In genomic region chr2:110179669-110180315, GRCm38 (mm10) we compare ENCODE assay signal across 9 mouse cellular contexts.
DNase-seq lines count a peak whose midpoint lies in the region; ATAC-seq and TF ChIP-seq lines count a peak whose summit lies in the region.
"Had no signal": no experiment of that assay in that cellular context is flagged by ENCODE, and none has a peak within 500 bp of the region (broad histone marks: within the 10 kb centered on the region; RNA-seq: fewer than 3 reads in every experiment).

No protein-coding gene starts in this region.

- H3K27ac ChIP-seq in forebrain, embryonic 14.5 days (ENCODE audit: low read depth, low read length) = no peak overlapping the region
- peak overlapping the region; percentile 84 for H3K27ac ChIP-seq in hindbrain, embryonic 13.5 days
- H3K27ac ChIP-seq in limb, embryonic 15.5 days = peak overlapping the region; percentile 74
- peak overlapping the region; percentile 36 for H3K27ac ChIP-seq in neural tube, embryonic 14.5 days (ENCODE audit: low read depth, low read length)
- no peak overlapping the region for H3K27ac ChIP-seq in left cerebral cortex, adult 2 months

- DNase-seq in ovary, postnatal 36 days (ENCODE audit: low spot score) = peak; percentile 36
- DNase-seq in ovary, postnatal 10 days (ENCODE audit: low spot score) = no peak
- peak; percentile 64 for DNase-seq in forebrain, embryonic 14.5 days (ENCODE audit: low spot score)
- no peak for DNase-seq in left cerebral cortex, adult 2 months (ENCODE audit: extremely low spot score in 1 of 2, low spot score in 2 of 2)

- intact Hi-C loops in left cerebral cortex, adult 2 months (cut with DNase I) = loop anchor here (5.0 kb wide), 1 partner anchor 42 kb away; no protein-coding TSS in a partner anchor

- no peaks in the 10 kb centered on the region for H3K27me3 ChIP-seq in forebrain, embryonic 14.5 days (replicated peaks; ENCODE audit: control insufficient read depth, insufficient read depth, low read length)
- H3K27me3 ChIP-seq in hindbrain, embryonic 13.5 days = no peaks in the 10 kb centered on the region
- no peaks in the 10 kb centered on the region for H3K27me3 ChIP-seq in limb, embryonic 15.5 days
- H3K27me3 ChIP-seq in neural tube, embryonic 14.5 days (ENCODE audit: control insufficient read depth, insufficient read depth, low read length) = no peaks in the 10 kb centered on the region

- no peak for TF ChIP-seq CTCF in left cerebral cortex, adult 2 months (IDR thresholded peaks at IDR 0.05)

- no peak overlapping the region for H3K9ac ChIP-seq in forebrain, embryonic 14.5 days (ENCODE audit: low read length)
- H3K9ac ChIP-seq in hindbrain, embryonic 13.5 days = peak overlapping the region; percentile 0; the same call in 1 of the 2 replicates
- H3K9ac ChIP-seq in limb, embryonic 15.5 days = no peak overlapping the region
- no peak overlapping the region; the same call in 1 of the 2 replicates for H3K9ac ChIP-seq in neural tube, embryonic 14.5 days (replicated peaks; ENCODE audit: low read depth, low read length)

- H3K4me1 ChIP-seq in forebrain, embryonic 14.5 days (ENCODE audit: control insufficient read depth, insufficient read depth, low read length) = peaks cover 15% of the 10 kb centered on the region
- peaks cover 34% of the 10 kb centered on the region for H3K4me1 ChIP-seq in hindbrain, embryonic 13.5 days (replicated peaks)
- peaks cover 53% of the 10 kb centered on the region for H3K4me1 ChIP-seq in limb, embryonic 15.5 days
- H3K4me1 ChIP-seq in neural tube, embryonic 14.5 days (ENCODE audit: control insufficient read depth, insufficient read depth, low read length) = peaks cover 22% of the 10 kb centered on the region

- 46% methylated on average over 10 of the region's 10 CpGs for WGBS in forebrain, embryonic 14.5 days
- 17% methylated on average over 10 of the region's 10 CpGs for WGBS in hindbrain, embryonic 13.5 days
- 34% methylated on average over 10 of the region's 10 CpGs for WGBS in limb, embryonic 15.5 days
- WGBS in neural tube, embryonic 14.5 days = 11% methylated on average over 10 of the region's 10 CpGs

- H3K4me3 ChIP-seq in forebrain, embryonic 14.5 days (ENCODE audit: low read depth, low read length) = no peak overlapping the region
- H3K4me3 ChIP-seq in hindbrain, embryonic 13.5 days = no peak overlapping the region
- no peak overlapping the region for H3K4me3 ChIP-seq in limb, embryonic 15.5 days
- no peak overlapping the region for H3K4me3 ChIP-seq in neural tube, embryonic 14.5 days (ENCODE audit: low read depth, low read length)
- H3K4me3 ChIP-seq in left cerebral cortex, adult 2 months = no peak overlapping the region

- no peak overlapping the region for H3K4me2 ChIP-seq in forebrain, embryonic 14.5 days (ENCODE audit: low read length)
- H3K4me2 ChIP-seq in hindbrain, embryonic 13.5 days = no peak overlapping the region
- no peak overlapping the region for H3K4me2 ChIP-seq in limb, embryonic 15.5 days
- H3K4me2 ChIP-seq in neural tube, embryonic 14.5 days (ENCODE audit: low read depth, low read length) = no peak overlapping the region

- no peaks in the 10 kb centered on the region for H3K9me3 ChIP-seq in forebrain, embryonic 14.5 days (replicated peaks; ENCODE audit: control insufficient read depth, low read length)
- no peaks in the 10 kb centered on the region for H3K9me3 ChIP-seq in hindbrain, embryonic 13.5 days
- no peaks in the 10 kb centered on the region for H3K9me3 ChIP-seq in limb, embryonic 15.5 days
- no peaks in the 10 kb centered on the region for H3K9me3 ChIP-seq in neural tube, embryonic 14.5 days (ENCODE audit: control insufficient read depth, low read length)
- H3K9me3 ChIP-seq: G1E had no signal

- no peaks in the 10 kb centered on the region for H3K36me3 ChIP-seq in forebrain, embryonic 14.5 days (ENCODE audit: control insufficient read depth, insufficient read depth, low read length)
- H3K36me3 ChIP-seq in hindbrain, embryonic 13.5 days = no peaks in the 10 kb centered on the region
- H3K36me3 ChIP-seq in limb, embryonic 15.5 days = no peaks in the 10 kb centered on the region
- no peaks in the 10 kb centered on the region for H3K36me3 ChIP-seq in neural tube, embryonic 14.5 days (ENCODE audit: control insufficient read depth, insufficient read depth, low read length)
- H3K36me3 ChIP-seq: G1E had no signal

- ATAC-seq in forebrain, embryonic 14.5 days = peak; percentile 61
- peak; percentile 80 for ATAC-seq in hindbrain, embryonic 13.5 days (ENCODE audit: low FRiP score)
- ATAC-seq in limb, embryonic 15.5 days (ENCODE audit: insufficient number of reproducible peaks, low FRiP score, low TSS enrichment, low read depth) = peak; percentile 56; the same call in 1 of the 2 replicates
- ATAC-seq in neural tube, embryonic 14.5 days (ENCODE audit: low read depth) = peak; percentile 71
- no peak for ATAC-seq in erythroid progenitor cell, adult 5-6 weeks (replicated peaks; ENCODE audit: low FRiP score, poor library complexity, severe bottlenecking)

Comparison
In these comparisons a context has a peak if more than half of its experiments do, and no peak if none do; other contexts are left out.
1. DNase-seq: peak in ovary, postnatal 36 days (single experiment) and forebrain, embryonic 14.5 days (single experiment); none in ovary, postnatal 10 days (single experiment) and left cerebral cortex, adult 2 months (0 of 2).
2. H3K27ac ChIP-seq: peak in hindbrain, embryonic 13.5 days (single experiment), limb, embryonic 15.5 days (single experiment) and neural tube, embryonic 14.5 days (single experiment); none in forebrain, embryonic 14.5 days (single experiment) and left cerebral cortex, adult 2 months (single experiment).